Mouse (Mus musculus): Measurements from ENCODE around the gene P2rx4. TPM values are rescaled to one million over a fixed set of nuclear protein-coding genes. Genes with fewer than 3 reads are reported as not detected.

Gene P2rx4
- polyA plus RNA-seq, 1 experiment from 2014 or later: 24.7 TPM

DNA sequence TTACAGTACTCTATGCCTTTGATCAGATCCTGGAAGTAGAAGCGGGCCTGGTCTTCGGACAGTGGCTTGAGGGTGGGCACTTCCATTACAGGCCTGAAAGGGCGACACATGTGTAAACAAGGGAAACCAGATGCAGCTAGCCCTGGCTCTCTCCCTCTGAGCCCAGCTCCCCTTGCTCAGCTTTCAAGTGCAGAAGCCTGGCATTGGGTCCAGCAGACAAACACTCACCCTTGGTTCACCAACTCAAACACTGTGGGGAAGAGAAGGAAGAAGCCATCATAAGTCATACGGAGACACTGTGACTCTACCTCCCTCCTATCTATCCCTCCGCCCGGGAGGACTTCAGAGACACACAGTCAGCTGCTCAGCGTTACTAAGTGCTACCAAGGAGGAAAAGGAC is 40.6 kb downstream of the P2rx4 start:
- Histone ChIP-seq H3K4me1 (replicated peaks; ENCODE audit: control insufficient read depth, insufficient read depth) (no peaks in the 10 kb centered on the region), H3K9ac (ENCODE audit: low read length) (no peak overlapping the region), H3K27me3 (ENCODE audit: control insufficient read depth, insufficient read depth, low read length) (no peaks in the 10 kb centered on the region), H3K9me3 (ENCODE audit: control insufficient read depth, low read length) (no peaks in the 10 kb centered on the region), H3K27ac (replicated peaks) (no peak overlapping the region), H3K4me3 (ENCODE audit: low read depth, low read length) (no peak overlapping the region), H3K36me3 (ENCODE audit: control insufficient read depth, insufficient read depth, low read length) (peaks cover 3% of the 10 kb centered on the region; the same call in 1 of the 2 replicates), H3K4me2 (replicated peaks; ENCODE audit: low read depth) (no peak overlapping the region)
- ATAC-seq (ENCODE audit: low FRiP score, low TSS enrichment) (no peak), DNase-seq (ENCODE audit: low spot score) (no peak)
- 69% methylated on average over 7 of the region's 7 CpGs for WGBS
- TF ChIP-seq EP300 (optimal IDR thresholded peaks at IDR 0.05): no peak
- no peak for TF ChIP-seq CTCF (IDR thresholded peaks at IDR 0.05; ENCODE audit: low read depth)

DNA sequence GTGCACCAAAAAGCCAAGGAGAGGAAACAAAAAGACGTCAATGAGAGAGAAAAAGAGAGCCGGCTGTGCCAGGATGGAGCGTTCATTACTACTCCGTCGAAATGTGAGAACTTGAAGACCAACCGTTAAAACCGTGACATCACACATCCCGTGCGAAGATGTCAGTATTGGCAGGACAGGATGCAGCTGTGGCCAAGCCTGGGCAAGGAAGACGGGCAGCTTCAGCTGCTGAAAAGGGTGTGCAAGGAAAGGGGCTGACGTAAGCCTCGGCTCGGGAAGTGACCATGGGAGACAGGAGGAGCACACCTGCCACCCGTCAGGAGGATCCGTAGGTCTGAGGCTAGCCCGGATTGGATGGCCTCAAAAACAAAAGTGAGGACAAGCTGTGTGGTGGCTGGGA is 47.1 kb downstream of the P2rx4 start:
- Histone ChIP-seq H3K4me2 (replicated peaks; ENCODE audit: low read depth) (no peak overlapping the region), H3K27me3 (ENCODE audit: control insufficient read depth, insufficient read depth, low read length) (no peaks in the 10 kb centered on the region), H3K9ac (ENCODE audit: low read length) (no peak overlapping the region), H3K4me3 (ENCODE audit: low read depth, low read length) (no peak overlapping the region), H3K9me3 (ENCODE audit: control insufficient read depth, low read length) (no peaks in the 10 kb centered on the region), H3K27ac (replicated peaks) (no peak overlapping the region), H3K36me3 (ENCODE audit: control insufficient read depth, insufficient read depth, low read length) (no peaks in the 10 kb centered on the region), H3K4me1 (replicated peaks; ENCODE audit: control insufficient read depth, insufficient read depth) (no peaks in the 10 kb centered on the region)
- DNase-seq (ENCODE audit: low spot score) (no peak), ATAC-seq (ENCODE audit: low FRiP score, low TSS enrichment) (no peak)
- TF ChIP-seq EP300 (optimal IDR thresholded peaks at IDR 0.05) (no peak), CTCF (IDR thresholded peaks at IDR 0.05; ENCODE audit: low read depth) (no peak)
- WGBS: 74% methylated on average over 16 of the region's 16 CpGs

DNA sequence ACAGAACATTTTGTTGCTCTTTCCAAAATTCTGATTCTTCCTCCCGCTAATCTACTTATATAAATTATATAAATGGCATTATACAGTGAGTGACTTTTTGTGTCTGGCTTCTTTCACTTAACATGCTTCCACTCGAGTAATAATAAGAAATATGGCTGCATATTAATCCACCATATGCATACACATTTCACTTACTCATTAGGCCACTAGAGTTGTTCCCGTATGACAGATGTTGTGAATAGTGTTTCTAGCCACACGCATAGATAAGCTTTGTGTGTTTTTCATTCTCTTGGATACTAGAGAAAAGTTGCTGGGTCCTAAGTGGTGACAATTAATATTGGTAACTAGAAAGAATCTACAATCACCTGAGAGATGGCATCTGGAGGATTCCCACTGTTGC is 48.3 kb downstream of the P2rx4 start:
- no peaks in the 10 kb centered on the region for H3K4me1 ChIP-seq (replicated peaks; ENCODE audit: control insufficient read depth, insufficient read depth)
- WGBS: 91% methylated on average over 4 of the region's 4 CpGs
- no peaks in the 10 kb centered on the region for H3K36me3 ChIP-seq (ENCODE audit: control insufficient read depth, insufficient read depth, low read length)
- TF ChIP-seq CTCF (IDR thresholded peaks at IDR 0.05; ENCODE audit: low read depth) (no peak), EP300 (optimal IDR thresholded peaks at IDR 0.05) (no peak)
- no peaks in the 10 kb centered on the region for H3K9me3 ChIP-seq (ENCODE audit: control insufficient read depth, low read length)
- no peak overlapping the region for H3K27ac ChIP-seq (replicated peaks)
- H3K4me3 ChIP-seq (ENCODE audit: low read depth, low read length): no peak overlapping the region
- H3K9ac ChIP-seq (ENCODE audit: low read length): no peak overlapping the region
- H3K27me3 ChIP-seq (ENCODE audit: control insufficient read depth, insufficient read depth, low read length): no peaks in the 10 kb centered on the region
- no peak for ATAC-seq (ENCODE audit: low FRiP score, low TSS enrichment)
- no peak for DNase-seq (ENCODE audit: low spot score)
- no peak overlapping the region for H3K4me2 ChIP-seq (replicated peaks; ENCODE audit: low read depth)

DNA sequence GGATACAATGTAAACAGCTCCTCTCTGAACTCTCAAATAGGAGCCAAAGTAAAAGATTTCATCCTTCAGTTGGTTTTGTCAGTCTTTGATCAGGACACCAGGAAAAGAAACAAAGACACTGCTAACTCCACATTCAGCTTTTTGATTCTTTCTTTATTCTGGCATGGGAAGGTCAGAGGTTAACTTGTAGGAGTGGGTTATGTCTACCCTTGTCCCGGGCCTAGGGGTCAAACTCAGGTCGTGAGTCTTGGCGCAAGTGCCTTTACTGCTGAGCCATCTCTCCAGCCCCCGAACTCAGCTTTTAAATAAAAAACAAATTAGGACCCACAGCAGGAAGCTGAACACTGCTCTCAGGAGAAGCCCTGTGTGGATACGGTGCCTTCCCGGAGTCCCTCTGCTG is 48.8 kb downstream of the P2rx4 start:
- Histone ChIP-seq H3K4me2 (replicated peaks; ENCODE audit: low read depth) (no peak overlapping the region), H3K9ac (ENCODE audit: low read length) (no peak overlapping the region), H3K27me3 (ENCODE audit: control insufficient read depth, insufficient read depth, low read length) (no peaks in the 10 kb centered on the region), H3K4me3 (ENCODE audit: low read depth, low read length) (no peak overlapping the region), H3K27ac (replicated peaks) (no peak overlapping the region), H3K36me3 (ENCODE audit: control insufficient read depth, insufficient read depth, low read length) (no peaks in the 10 kb centered on the region), H3K4me1 (replicated peaks; ENCODE audit: control insufficient read depth, insufficient read depth) (no peaks in the 10 kb centered on the region), H3K9me3 (ENCODE audit: control insufficient read depth, low read length) (no peaks in the 10 kb centered on the region)
- DNase-seq (ENCODE audit: low spot score) (no peak), ATAC-seq (ENCODE audit: low FRiP score, low TSS enrichment) (no peak)
- TF ChIP-seq CTCF (IDR thresholded peaks at IDR 0.05; ENCODE audit: low read depth) (no peak), EP300 (optimal IDR thresholded peaks at IDR 0.05) (no peak)
- 72% methylated on average over 6 of the region's 6 CpGs for WGBS

DNA sequence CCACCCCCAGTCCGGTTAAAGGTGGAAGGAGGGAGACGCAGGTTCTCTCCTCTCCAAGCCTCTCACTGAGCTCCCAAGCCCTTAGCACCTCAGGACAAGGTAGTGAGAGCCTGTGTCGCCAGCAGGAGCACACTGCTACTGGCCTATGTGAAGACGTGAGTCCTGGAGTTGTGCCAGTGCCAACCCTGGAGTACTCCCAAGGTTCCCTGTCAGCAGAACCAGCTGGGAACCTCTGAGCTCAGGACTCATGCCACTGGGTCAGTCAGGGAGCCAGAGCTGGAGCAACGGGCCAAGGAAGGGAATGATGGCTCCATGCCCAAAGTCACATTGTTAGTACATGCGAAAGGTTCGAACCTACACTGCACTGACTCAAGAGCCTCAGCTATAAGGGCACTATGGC is 49.3 kb downstream of the P2rx4 start:
- ATAC-seq (ENCODE audit: low FRiP score, low TSS enrichment): no peak
- no peak for DNase-seq (ENCODE audit: low spot score)
- Histone ChIP-seq H3K4me2 (replicated peaks; ENCODE audit: low read depth) (no peak overlapping the region), H3K4me3 (ENCODE audit: low read depth, low read length) (no peak overlapping the region), H3K27me3 (ENCODE audit: control insufficient read depth, insufficient read depth, low read length) (no peaks in the 10 kb centered on the region), H3K27ac (replicated peaks) (no peak overlapping the region), H3K9me3 (ENCODE audit: control insufficient read depth, low read length) (no peaks in the 10 kb centered on the region), H3K36me3 (ENCODE audit: control insufficient read depth, insufficient read depth, low read length) (no peaks in the 10 kb centered on the region), H3K9ac (ENCODE audit: low read length) (no peak overlapping the region), H3K4me1 (replicated peaks; ENCODE audit: control insufficient read depth, insufficient read depth) (no peaks in the 10 kb centered on the region)
- no peak for TF ChIP-seq CTCF (IDR thresholded peaks at IDR 0.05; ENCODE audit: low read depth)
- TF ChIP-seq EP300 (optimal IDR thresholded peaks at IDR 0.05): no peak
- WGBS: 88% methylated on average over 7 of the region's 7 CpGs

DNA sequence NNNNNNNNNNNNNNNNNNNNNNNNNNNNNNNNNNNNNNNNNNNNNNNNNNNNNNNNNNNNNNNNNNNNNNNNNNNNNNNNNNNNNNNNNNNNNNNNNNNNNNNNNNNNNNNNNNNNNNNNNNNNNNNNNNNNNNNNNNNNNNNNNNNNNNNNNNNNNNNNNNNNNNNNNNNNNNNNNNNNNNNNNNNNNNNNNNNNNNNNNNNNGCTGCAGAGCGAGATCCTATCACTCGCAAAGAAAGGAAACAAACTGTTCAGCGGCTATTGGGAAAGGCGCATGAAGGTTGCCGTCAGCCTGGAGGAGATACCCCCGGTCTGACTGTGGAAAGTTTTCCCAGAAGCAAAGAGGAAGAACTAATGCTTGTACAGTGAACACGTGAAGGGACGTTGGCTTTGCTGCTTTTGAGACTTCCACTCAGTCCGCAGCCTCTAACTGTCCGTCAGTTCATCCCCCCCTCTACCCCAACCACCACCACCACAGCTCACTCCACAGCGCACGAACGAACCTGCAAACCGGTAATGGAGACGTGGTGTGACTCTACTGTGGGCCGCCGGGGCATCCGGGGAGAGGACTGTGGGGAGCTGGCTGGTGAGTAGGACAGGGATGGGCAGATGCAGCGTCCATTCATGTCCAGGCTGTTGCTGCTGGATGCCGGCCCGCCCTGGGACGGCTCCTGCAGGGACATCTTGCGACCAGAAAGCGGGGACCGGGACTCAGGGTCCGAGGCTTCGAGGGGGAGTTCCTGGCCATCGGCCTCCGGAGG is 56.1 kb downstream of the P2rx4 start:
- peak; percentile 66 for DNase-seq (ENCODE audit: low spot score)
- Histone ChIP-seq H3K4me2 (replicated peaks; ENCODE audit: low read depth) (0 out of 2 replicates have a peak overlapping the region, but pooled peaks have one; percentile 14), H3K27ac (replicated peaks) (peak overlapping the region; percentile 18; the same call in 1 of the 2 replicates), H3K9ac (ENCODE audit: low read length) (peak overlapping the region; percentile 27; the same call in 1 of the 2 replicates), H3K27me3 (ENCODE audit: control insufficient read depth, insufficient read depth, low read length) (no peaks in the 10 kb centered on the region), H3K9me3 (ENCODE audit: control insufficient read depth, low read length) (no peaks in the 10 kb centered on the region), H3K4me3 (ENCODE audit: low read depth, low read length) (no peak overlapping the region), H3K4me1 (replicated peaks; ENCODE audit: control insufficient read depth, insufficient read depth) (no peaks in the 10 kb centered on the region), H3K36me3 (ENCODE audit: control insufficient read depth, insufficient read depth, low read length) (no peaks in the 10 kb centered on the region)
- TF ChIP-seq CTCF (IDR thresholded peaks at IDR 0.05; ENCODE audit: low read depth) (no peak), EP300 (optimal IDR thresholded peaks at IDR 0.05) (no peak)
- WGBS: 62% methylated on average over 29 of the region's 29 CpGs
- peak; percentile 27; the same call in 1 of the 2 replicates for ATAC-seq (ENCODE audit: low FRiP score, low TSS enrichment)
